Mouse (Mus musculus) stomach, embryonic 16.5 days (tissue): Measurements from ENCODE around the gene Tube1. TPM values are rescaled to one million over a fixed set of nuclear protein-coding genes. Genes with fewer than 3 reads are reported as not detected.

ENCODE experiments used
- ATAC-seq: fragments of 200-750 bp; cut with Nextera tagmentation; 2 replicates; pipeline ENCODE4 v1.8.0; 2017; ENCODE audit warnings: moderate number of reproducible peaks, moderate TSS enrichment; ENCODE audit not compliant: insufficient read depth, low FRiP score
- H3K27ac ChIP-seq: fragments of 300-500 bp; sonication (generic); 2 replicates; pipeline ENCODE4 v1.5.1; 2014; ENCODE audit warnings: low read length
- H3K27me3 ChIP-seq: fragments of 300-500 bp; sonication (generic); 2 replicates; pipeline ENCODE4 v1.6.1; 2014; ENCODE audit warnings: low read length, control low read depth, mixed read lengths; ENCODE audit not compliant: control insufficient read depth, insufficient read depth
- H3K36me3 ChIP-seq: fragments of 300-500 bp; sonication (generic); 2 replicates; pipeline ENCODE4 v1.6.1; 2014; ENCODE audit warnings: low read length; ENCODE audit not compliant: control insufficient read depth, insufficient read depth
- H3K4me1 ChIP-seq: fragments of 300-500 bp; sonication (generic); 2 replicates; pipeline ENCODE4 v1.6.1; 2014; ENCODE audit warnings: low read length, control low read depth, mixed read lengths; ENCODE audit not compliant: control insufficient read depth, insufficient read depth
- H3K4me2 ChIP-seq: fragments of 300-500 bp; sonication (generic); 2 replicates; pipeline ENCODE4 v1.6.1; 2014; ENCODE audit warnings: low read depth, low read length, mixed read lengths
- H3K4me3 ChIP-seq: fragments of 300-500 bp; sonication (generic); replicated peaks from 2 replicates; pipeline ENCODE4 v1.5.1; 2014; ENCODE audit warnings: mild to moderate bottlenecking, low read length
- H3K9ac ChIP-seq: fragments of 300-500 bp; sonication (generic); 2 replicates; pipeline ENCODE4 v1.6.1; 2014; ENCODE audit warnings: low read length
- H3K9me3 ChIP-seq: fragments of 300-500 bp; sonication (generic); replicated peaks from 2 replicates; pipeline ENCODE4 v1.6.1; 2016; ENCODE audit warnings: low read length, control low read depth; ENCODE audit not compliant: control insufficient read depth
- WGBS: fragments of 180-500 bp; shearing (Covaris S2); extraction: QIAGEN DNeasy Blood & Tissue Kit; methylation state at CpG from one replicate; pipeline ENCODE4 v1.1.7; 2014; 5-methylcytosine and 5-hydroxymethylcytosine counted together
- polyA plus RNA-seq: library from polyadenylated mRNA; unstranded; fragments of >200 nt; fragmentation: Nextera tagmentation; extraction: Ambion mirVana; gene quantifications from 2 replicates; pipeline ENCODE4 v1.2.1, GENCODE M21; 2015

The Tube1 gene
- polyA plus RNA-seq, 1 experiment from 2014 or later = 17.6 TPM

GRCm38 (mm10) chr10:39121412-39121811 is 12.4 kb upstream of the Tube1 start:
- Histone ChIP-seq H3K4me3 (no peak overlapping the region), H3K27ac (no peak overlapping the region), H3K4me2 (no peak overlapping the region), H3K4me1 (no peaks in the 10 kb centered on the region), H3K9ac (no peak overlapping the region), H3K36me3 (no peaks in the 10 kb centered on the region), H3K27me3 (no peaks in the 10 kb centered on the region), H3K9me3 (no peaks in the 10 kb centered on the region)
- no peak for ATAC-seq
- 35% methylated on average over 4 of the region's 4 CpGs for WGBS

- no peaks in the 10 kb centered on the region for H3K9me3 ChIP-seq
- H3K27ac ChIP-seq = no peak overlapping the region
- H3K36me3 ChIP-seq = peaks cover 3% of the 10 kb centered on the region; the same call in 1 of the 2 replicates
- H3K4me3 ChIP-seq = no peak overlapping the region
- H3K27me3 ChIP-seq = no peaks in the 10 kb centered on the region
- WGBS = 77% methylated on average over 3 of the region's 3 CpGs
- no peak overlapping the region for H3K4me2 ChIP-seq
- H3K4me1 ChIP-seq = peaks cover 3% of the 10 kb centered on the region; the same call in 1 of the 2 replicates
- no peak overlapping the region for H3K9ac ChIP-seq
- ATAC-seq = no peak
These were observed 4.0 kb downstream of the Tube1 start for GRCm38 (mm10) chr10:39137766-39138165.

GRCm38 (mm10) chr10:39138761-39139160 is 5.0 kb downstream of the Tube1 start:
- Histone ChIP-seq H3K4me2 (no peak overlapping the region), H3K4me3 (no peak overlapping the region), H3K9ac (no peak overlapping the region), H3K4me1 (peaks cover 3% of the 10 kb centered on the region; the same call in 1 of the 2 replicates), H3K36me3 (peaks cover 3% of the 10 kb centered on the region; the same call in 1 of the 2 replicates), H3K9me3 (no peaks in the 10 kb centered on the region), H3K27me3 (no peaks in the 10 kb centered on the region), H3K27ac (no peak overlapping the region)
- WGBS = 80% methylated on average over 6 of the region's 6 CpGs
- no peak for ATAC-seq

GRCm38 (mm10) chr10:39140843-39141242 is 7.1 kb downstream of the Tube1 start:
- ATAC-seq = no peak
- H3K36me3 ChIP-seq = peaks cover 3% of the 10 kb centered on the region; the same call in 1 of the 2 replicates

GRCm38 (mm10) chr10:39141401-39141800 is 7.6 kb downstream of the Tube1 start:
- ATAC-seq = no peak
- no peak overlapping the region for H3K27ac ChIP-seq
- H3K27me3 ChIP-seq = no peaks in the 10 kb centered on the region
- H3K4me3 ChIP-seq = no peak overlapping the region
- peaks cover 3% of the 10 kb centered on the region; the same call in 1 of the 2 replicates for H3K36me3 ChIP-seq
- no peaks in the 10 kb centered on the region for H3K9me3 ChIP-seq
- H3K9ac ChIP-seq = no peak overlapping the region
- H3K4me1 ChIP-seq = no peaks in the 10 kb centered on the region
- 84% methylated on average over 2 of the region's 2 CpGs for WGBS
- no peak overlapping the region for H3K4me2 ChIP-seq

More at GRCm38 (mm10) chr10:39140843-39141242, 7.1 kb downstream of the Tube1 start:
- Histone ChIP-seq H3K4me3 (no peak overlapping the region), H3K27ac (no peak overlapping the region), H3K27me3 (no peaks in the 10 kb centered on the region), H3K9ac (no peak overlapping the region), H3K4me2 (no peak overlapping the region), H3K9me3 (no peaks in the 10 kb centered on the region), H3K4me1 (no peaks in the 10 kb centered on the region)
- WGBS = 63% methylated on average over 14 of the region's 14 CpGs

GRCm38 (mm10) chr10:39142216-39142615 is 8.4 kb downstream of the Tube1 start:
- no peak overlapping the region for H3K4me2 ChIP-seq
- H3K27me3 ChIP-seq = no peaks in the 10 kb centered on the region
- no peak overlapping the region for H3K9ac ChIP-seq
- H3K27ac ChIP-seq = no peak overlapping the region
- no peak for ATAC-seq
- H3K4me1 ChIP-seq = no peaks in the 10 kb centered on the region
- H3K4me3 ChIP-seq = no peak overlapping the region
- 82% methylated on average over 12 of the region's 12 CpGs for WGBS
- no peaks in the 10 kb centered on the region for H3K9me3 ChIP-seq
- peaks cover 3% of the 10 kb centered on the region; the same call in 1 of the 2 replicates for H3K36me3 ChIP-seq

- H3K9ac ChIP-seq = no peak overlapping the region
- WGBS = 76% methylated on average over 5 of the region's 5 CpGs
- no peaks in the 10 kb centered on the region for H3K36me3 ChIP-seq
- H3K4me1 ChIP-seq = no peaks in the 10 kb centered on the region
- no peak overlapping the region for H3K4me2 ChIP-seq
- H3K4me3 ChIP-seq = no peak overlapping the region
- H3K27ac ChIP-seq = no peak overlapping the region
- H3K9me3 ChIP-seq = no peaks in the 10 kb centered on the region
- ATAC-seq = no peak
- H3K27me3 ChIP-seq = no peaks in the 10 kb centered on the region
These were observed 22.9 kb downstream of the Tube1 start for GRCm38 (mm10) chr10:39156719-39157118.

- WGBS = 92% methylated on average over 1 of the region's 1 CpGs
- ATAC-seq = no peak
- no peaks in the 10 kb centered on the region for H3K36me3 ChIP-seq
- no peaks in the 10 kb centered on the region for H3K27me3 ChIP-seq
- no peak overlapping the region for H3K4me3 ChIP-seq
- H3K9ac ChIP-seq = no peak overlapping the region
- H3K4me1 ChIP-seq = no peaks in the 10 kb centered on the region
- no peaks in the 10 kb centered on the region for H3K9me3 ChIP-seq
- H3K27ac ChIP-seq = no peak overlapping the region
- H3K4me2 ChIP-seq = no peak overlapping the region
These were observed 23.5 kb downstream of the Tube1 start for GRCm38 (mm10) chr10:39157321-39157720.

- no peak overlapping the region for H3K27ac ChIP-seq
- WGBS = 54% methylated on average over 12 of the region's 12 CpGs
- no peak overlapping the region for H3K9ac ChIP-seq
- no peak overlapping the region for H3K4me2 ChIP-seq
- H3K9me3 ChIP-seq = no peaks in the 10 kb centered on the region
- no peak overlapping the region for H3K4me3 ChIP-seq
- H3K4me1 ChIP-seq = 0 out of 2 replicates have a peak, but pooled peaks cover 7% of the 10 kb centered on the region
- no peaks in the 10 kb centered on the region for H3K27me3 ChIP-seq
- no peak for ATAC-seq
- no peaks in the 10 kb centered on the region for H3K36me3 ChIP-seq
These were observed 24.5 kb downstream of the Tube1 start for GRCm38 (mm10) chr10:39158306-39158705.
